Mouse (Mus musculus): ENCODE measurements at regions not wholly inside any gene's neighbourhood (a gene's known extent, or its start where the extent isn't known, plus 50 kb on each side); places are given as distances from the start of the nearest gene placed in this dataset.

- no peaks in the 10 kb centered on the region for H3K4me1 ChIP-seq (ENCODE audit: control insufficient read depth, insufficient read depth, insufficient read length, low read length)
- no peaks in the 10 kb centered on the region for H3K36me3 ChIP-seq (ENCODE audit: control insufficient read depth, insufficient read depth, low read length)
- no peak overlapping the region for H3K4me3 ChIP-seq (ENCODE audit: low read depth, low read length)
- no peak for TF ChIP-seq POLR2A (IDR thresholded peaks at IDR 0.05; ENCODE audit: low read depth, low read length)
- TF ChIP-seq CTCF (IDR thresholded peaks at IDR 0.05; ENCODE audit: extremely low read depth, insufficient read length, insufficient replicate concordance, low read depth, low read length): no peak
- 56% methylated on average over 4 of the region's 4 CpGs for WGBS
- H3K27ac ChIP-seq (ENCODE audit: insufficient read depth, low read depth, low read length): no peak overlapping the region
- H3K27me3 ChIP-seq (ENCODE audit: control insufficient read depth, insufficient read depth, low read length): no peaks in the 10 kb centered on the region
Measured at GRCm38 (mm10) chr1:83752976-83753375, 345.0 kb upstream of the Sphkap start.

GRCm38 (mm10) chr1:83748974-83749373 is 341.0 kb upstream of the Sphkap start:
- TF ChIP-seq CTCF (IDR thresholded peaks at IDR 0.05; ENCODE audit: extremely low read depth, insufficient read length, insufficient replicate concordance, low read depth, low read length) (no peak), POLR2A (IDR thresholded peaks at IDR 0.05; ENCODE audit: low read depth, low read length) (no peak)
- WGBS: 76% methylated on average over 4 of the region's 4 CpGs

GRCm38 (mm10) chr1:83748061-83748460 is 340.1 kb upstream of the Sphkap start:
- WGBS: 76% methylated on average over 3 of the region's 3 CpGs
- TF ChIP-seq CTCF (IDR thresholded peaks at IDR 0.05; ENCODE audit: extremely low read depth, insufficient read length, insufficient replicate concordance, low read depth, low read length) (no peak), POLR2A (IDR thresholded peaks at IDR 0.05; ENCODE audit: low read depth, low read length) (no peak)

More at GRCm38 (mm10) chr1:83748974-83749373, 341.0 kb upstream of the Sphkap start:
- no peaks in the 10 kb centered on the region for H3K36me3 ChIP-seq (ENCODE audit: control insufficient read depth, insufficient read depth, low read length)
- H3K4me1 ChIP-seq (ENCODE audit: control insufficient read depth, insufficient read depth, insufficient read length, low read length): no peaks in the 10 kb centered on the region
- H3K4me3 ChIP-seq (ENCODE audit: low read depth, low read length): no peak overlapping the region
- no peaks in the 10 kb centered on the region for H3K27me3 ChIP-seq (ENCODE audit: control insufficient read depth, insufficient read depth, low read length)
- H3K27ac ChIP-seq (ENCODE audit: insufficient read depth, low read depth, low read length): no peak overlapping the region

GRCm38 (mm10) chr1:83747412-83747811 is 339.4 kb upstream of the Sphkap start:
- Histone ChIP-seq H3K4me3 (ENCODE audit: low read depth, low read length) (no peak overlapping the region), H3K27me3 (ENCODE audit: control insufficient read depth, insufficient read depth, low read length) (no peaks in the 10 kb centered on the region), H3K36me3 (ENCODE audit: control insufficient read depth, insufficient read depth, low read length) (no peaks in the 10 kb centered on the region), H3K4me1 (ENCODE audit: control insufficient read depth, insufficient read depth, insufficient read length, low read length) (no peaks in the 10 kb centered on the region), H3K27ac (ENCODE audit: insufficient read depth, low read depth, low read length) (no peak overlapping the region)
- TF ChIP-seq POLR2A (IDR thresholded peaks at IDR 0.05; ENCODE audit: low read depth, low read length) (no peak), CTCF (IDR thresholded peaks at IDR 0.05; ENCODE audit: extremely low read depth, insufficient read length, insufficient replicate concordance, low read depth, low read length) (no peak)
- WGBS: 29% methylated on average over 3 of the region's 3 CpGs

More at GRCm38 (mm10) chr1:83748061-83748460, 340.1 kb upstream of the Sphkap start:
- H3K27me3 ChIP-seq (ENCODE audit: control insufficient read depth, insufficient read depth, low read length): no peaks in the 10 kb centered on the region
- H3K4me3 ChIP-seq (ENCODE audit: low read depth, low read length): no peak overlapping the region
- no peak overlapping the region for H3K27ac ChIP-seq (ENCODE audit: insufficient read depth, low read depth, low read length)
- no peaks in the 10 kb centered on the region for H3K4me1 ChIP-seq (ENCODE audit: control insufficient read depth, insufficient read depth, insufficient read length, low read length)
- H3K36me3 ChIP-seq (ENCODE audit: control insufficient read depth, insufficient read depth, low read length): no peaks in the 10 kb centered on the region

- Histone ChIP-seq H3K4me1 (ENCODE audit: control insufficient read depth, insufficient read depth, insufficient read length, low read length) (no peaks in the 10 kb centered on the region), H3K27me3 (ENCODE audit: control insufficient read depth, insufficient read depth, low read length) (no peaks in the 10 kb centered on the region), H3K36me3 (ENCODE audit: control insufficient read depth, insufficient read depth, low read length) (no peaks in the 10 kb centered on the region), H3K27ac (ENCODE audit: insufficient read depth, low read depth, low read length) (no peak overlapping the region), H3K4me3 (ENCODE audit: low read depth, low read length) (no peak overlapping the region)
- TF ChIP-seq POLR2A (IDR thresholded peaks at IDR 0.05; ENCODE audit: low read depth, low read length) (no peak), CTCF (IDR thresholded peaks at IDR 0.05; ENCODE audit: extremely low read depth, insufficient read length, insufficient replicate concordance, low read depth, low read length) (no peak)
- 26% methylated on average over 6 of the region's 6 CpGs for WGBS
Measured at GRCm38 (mm10) chr1:83746036-83746435, 338.0 kb upstream of the Sphkap start.

- Histone ChIP-seq H3K36me3 (ENCODE audit: control insufficient read depth, insufficient read depth, low read length) (no peaks in the 10 kb centered on the region), H3K4me3 (ENCODE audit: low read depth, low read length) (no peak overlapping the region), H3K27me3 (ENCODE audit: control insufficient read depth, insufficient read depth, low read length) (no peaks in the 10 kb centered on the region), H3K4me1 (ENCODE audit: control insufficient read depth, insufficient read depth, insufficient read length, low read length) (no peaks in the 10 kb centered on the region), H3K27ac (ENCODE audit: insufficient read depth, low read depth, low read length) (no peak overlapping the region)
- TF ChIP-seq POLR2A (IDR thresholded peaks at IDR 0.05; ENCODE audit: low read depth, low read length) (no peak), CTCF (IDR thresholded peaks at IDR 0.05; ENCODE audit: extremely low read depth, insufficient read length, insufficient replicate concordance, low read depth, low read length) (no peak)
- WGBS: 41% methylated on average over 2 of the region's 2 CpGs
Measured at GRCm38 (mm10) chr1:83736428-83737117, 328.6 kb upstream of the Sphkap start.

- no peak for TF ChIP-seq CTCF (IDR thresholded peaks at IDR 0.05; ENCODE audit: extremely low read depth, insufficient read length, insufficient replicate concordance, low read depth, low read length)
- no peak for TF ChIP-seq POLR2A (IDR thresholded peaks at IDR 0.05; ENCODE audit: low read depth, low read length)
- no peaks in the 10 kb centered on the region for H3K4me1 ChIP-seq (ENCODE audit: control insufficient read depth, insufficient read depth, insufficient read length, low read length)
- H3K4me3 ChIP-seq (ENCODE audit: low read depth, low read length): no peak overlapping the region
- no peaks in the 10 kb centered on the region for H3K27me3 ChIP-seq (ENCODE audit: control insufficient read depth, insufficient read depth, low read length)
- H3K27ac ChIP-seq (ENCODE audit: insufficient read depth, low read depth, low read length): no peak overlapping the region
- H3K36me3 ChIP-seq (ENCODE audit: control insufficient read depth, insufficient read depth, low read length): no peaks in the 10 kb centered on the region
- WGBS: 47% methylated on average over 1 of the region's 1 CpGs
Measured at GRCm38 (mm10) chr1:83731682-83732081, 323.7 kb upstream of the Sphkap start.

Measured in small intestine, adult 2 months (tissue).